Mouse (Mus musculus): ENCODE measurements around the gene Lhfpl3. TPM values are rescaled to one million over a fixed set of nuclear protein-coding genes. Genes with fewer than 3 reads are reported as not detected.

Lhfpl3 gene
- polyA plus RNA-seq, 1 experiment from 2014 or later: 0.09 TPM

GRCm38 (mm10) chr5:23034944-23035726 lies 289.3 kb downstream of the Lhfpl3 start:
- Histone ChIP-seq H3K4me2 (no peak overlapping the region), H3K4me1 (replicated peaks) (no peaks in the 10 kb centered on the region), H3K9ac (no peak overlapping the region), H3K9me3 (replicated peaks) (no peaks in the 10 kb centered on the region), H3K27ac (ENCODE audit: poor library complexity, severe bottlenecking) (no peak overlapping the region), H3K36me3 (no peaks in the 10 kb centered on the region), H3K27me3 (replicated peaks) (no peaks in the 10 kb centered on the region), H3K4me3 (no peak overlapping the region)
- ATAC-seq (ENCODE audit: insufficient number of reproducible peaks, low FRiP score): no peak
- 52% methylated on average over 6 of the region's 6 CpGs for WGBS

GRCm38 (mm10) chr5:23035727-23036029 lies 289.8 kb downstream of the Lhfpl3 start:
- Histone ChIP-seq H3K36me3 (no peaks in the 10 kb centered on the region), H3K9me3 (replicated peaks) (no peaks in the 10 kb centered on the region), H3K9ac (no peak overlapping the region), H3K4me1 (replicated peaks) (no peaks in the 10 kb centered on the region), H3K27me3 (replicated peaks) (no peaks in the 10 kb centered on the region), H3K4me3 (no peak overlapping the region), H3K4me2 (no peak overlapping the region), H3K27ac (ENCODE audit: poor library complexity, severe bottlenecking) (no peak overlapping the region)
- no peak for ATAC-seq (ENCODE audit: insufficient number of reproducible peaks, low FRiP score)
- 79% methylated on average over 5 of the region's 5 CpGs for WGBS

- no peak for ATAC-seq (ENCODE audit: insufficient number of reproducible peaks, low FRiP score)
- no peaks in the 10 kb centered on the region for H3K36me3 ChIP-seq
- H3K9ac ChIP-seq: no peak overlapping the region
- no peak overlapping the region for H3K27ac ChIP-seq (ENCODE audit: poor library complexity, severe bottlenecking)
- H3K4me3 ChIP-seq: no peak overlapping the region
- no peaks in the 10 kb centered on the region for H3K27me3 ChIP-seq (replicated peaks)
- H3K9me3 ChIP-seq (replicated peaks): no peaks in the 10 kb centered on the region
- WGBS: 80% methylated on average over 4 of the region's 4 CpGs
- H3K4me1 ChIP-seq (replicated peaks): no peaks in the 10 kb centered on the region
- no peak overlapping the region for H3K4me2 ChIP-seq
Observed at GRCm38 (mm10) chr5:23040429-23040828, 294.6 kb downstream of the Lhfpl3 start.

- no peaks in the 10 kb centered on the region for H3K36me3 ChIP-seq
- H3K9ac ChIP-seq: no peak overlapping the region
- H3K4me1 ChIP-seq (replicated peaks): no peaks in the 10 kb centered on the region
- H3K4me3 ChIP-seq: no peak overlapping the region
- no peak for ATAC-seq (ENCODE audit: insufficient number of reproducible peaks, low FRiP score)
- no peaks in the 10 kb centered on the region for H3K27me3 ChIP-seq (replicated peaks)
- no peak overlapping the region for H3K27ac ChIP-seq (ENCODE audit: poor library complexity, severe bottlenecking)
- 79% methylated on average over 5 of the region's 5 CpGs for WGBS
- H3K9me3 ChIP-seq (replicated peaks): no peaks in the 10 kb centered on the region
- H3K4me2 ChIP-seq: no peak overlapping the region
Observed at GRCm38 (mm10) chr5:23042862-23043261, 297.0 kb downstream of the Lhfpl3 start.

- H3K4me1 ChIP-seq (replicated peaks): no peaks in the 10 kb centered on the region
- no peak overlapping the region for H3K9ac ChIP-seq
- no peaks in the 10 kb centered on the region for H3K27me3 ChIP-seq (replicated peaks)
- H3K27ac ChIP-seq (ENCODE audit: poor library complexity, severe bottlenecking): no peak overlapping the region
- no peak overlapping the region for H3K4me3 ChIP-seq
- H3K4me2 ChIP-seq: no peak overlapping the region
- 72% methylated on average over 7 of the region's 7 CpGs for WGBS
- no peaks in the 10 kb centered on the region for H3K36me3 ChIP-seq
- ATAC-seq (ENCODE audit: insufficient number of reproducible peaks, low FRiP score): no peak
- no peaks in the 10 kb centered on the region for H3K9me3 ChIP-seq (replicated peaks)
Observed at GRCm38 (mm10) chr5:23049083-23049663, 303.3 kb downstream of the Lhfpl3 start.

- WGBS: 70% methylated on average over 5 of the region's 5 CpGs
- Histone ChIP-seq H3K9ac (no peak overlapping the region), H3K27ac (ENCODE audit: poor library complexity, severe bottlenecking) (no peak overlapping the region), H3K4me3 (no peak overlapping the region), H3K4me1 (replicated peaks) (no peaks in the 10 kb centered on the region), H3K27me3 (replicated peaks) (no peaks in the 10 kb centered on the region), H3K36me3 (no peaks in the 10 kb centered on the region), H3K4me2 (no peak overlapping the region), H3K9me3 (replicated peaks) (no peaks in the 10 kb centered on the region)
- no peak for ATAC-seq (ENCODE audit: insufficient number of reproducible peaks, low FRiP score)
Observed at GRCm38 (mm10) chr5:23051458-23051857, 305.6 kb downstream of the Lhfpl3 start.

GRCm38 (mm10) chr5:23094894-23095293 lies 349.0 kb downstream of the Lhfpl3 start:
- Histone ChIP-seq H3K27me3 (replicated peaks) (no peaks in the 10 kb centered on the region), H3K9me3 (replicated peaks) (no peaks in the 10 kb centered on the region), H3K36me3 (no peaks in the 10 kb centered on the region), H3K9ac (no peak overlapping the region), H3K4me2 (no peak overlapping the region), H3K4me1 (replicated peaks) (no peaks in the 10 kb centered on the region), H3K27ac (ENCODE audit: poor library complexity, severe bottlenecking) (no peak overlapping the region), H3K4me3 (no peak overlapping the region)
- no peak for ATAC-seq (ENCODE audit: insufficient number of reproducible peaks, low FRiP score)
- WGBS: 71% methylated on average over 1 of the region's 1 CpGs

- H3K4me1 ChIP-seq (replicated peaks): no peaks in the 10 kb centered on the region
Observed at GRCm38 (mm10) chr5:23106536-23106935, 360.7 kb downstream of the Lhfpl3 start.

GRCm38 (mm10) chr5:23111307-23111706 lies 365.4 kb downstream of the Lhfpl3 start:
- no peaks in the 10 kb centered on the region for H3K9me3 ChIP-seq (replicated peaks)
- H3K36me3 ChIP-seq: no peaks in the 10 kb centered on the region
- WGBS: 77% methylated on average over 6 of the region's 6 CpGs
- H3K4me3 ChIP-seq: no peak overlapping the region
- no peak overlapping the region for H3K27ac ChIP-seq (ENCODE audit: poor library complexity, severe bottlenecking)
- H3K4me2 ChIP-seq: no peak overlapping the region
- no peaks in the 10 kb centered on the region for H3K4me1 ChIP-seq (replicated peaks)
- no peaks in the 10 kb centered on the region for H3K27me3 ChIP-seq (replicated peaks)
- ATAC-seq (ENCODE audit: insufficient number of reproducible peaks, low FRiP score): no peak
- no peak overlapping the region for H3K9ac ChIP-seq

More at GRCm38 (mm10) chr5:23106536-23106935, 360.7 kb downstream of the Lhfpl3 start:
- WGBS: 73% methylated on average over 2 of the region's 2 CpGs
- H3K9me3 ChIP-seq (replicated peaks): no peaks in the 10 kb centered on the region
- no peaks in the 10 kb centered on the region for H3K36me3 ChIP-seq
- no peak overlapping the region for H3K4me3 ChIP-seq
- no peak overlapping the region for H3K4me2 ChIP-seq
- no peaks in the 10 kb centered on the region for H3K27me3 ChIP-seq (replicated peaks)
- H3K9ac ChIP-seq: no peak overlapping the region
- no peak overlapping the region for H3K27ac ChIP-seq (ENCODE audit: poor library complexity, severe bottlenecking)
- ATAC-seq (ENCODE audit: insufficient number of reproducible peaks, low FRiP score): no peak

GRCm38 (mm10) chr5:23114249-23114648 lies 368.4 kb downstream of the Lhfpl3 start:
- no peaks in the 10 kb centered on the region for H3K4me1 ChIP-seq (replicated peaks)
- H3K9me3 ChIP-seq (replicated peaks): 0 out of 2 replicates have a peak, but pooled peaks cover 2% of the 10 kb centered on the region
- no peak overlapping the region for H3K4me2 ChIP-seq
- no peaks in the 10 kb centered on the region for H3K27me3 ChIP-seq (replicated peaks)
- H3K9ac ChIP-seq: no peak overlapping the region
- 85% methylated on average over 4 of the region's 4 CpGs for WGBS
- no peak overlapping the region for H3K4me3 ChIP-seq
- H3K27ac ChIP-seq (ENCODE audit: poor library complexity, severe bottlenecking): no peak overlapping the region
- no peaks in the 10 kb centered on the region for H3K36me3 ChIP-seq
- no peak for ATAC-seq (ENCODE audit: insufficient number of reproducible peaks, low FRiP score)

- H3K9me3 ChIP-seq (replicated peaks): 0 out of 2 replicates have a peak, but pooled peaks cover 4% of the 10 kb centered on the region
- H3K36me3 ChIP-seq: no peaks in the 10 kb centered on the region
- H3K27ac ChIP-seq (ENCODE audit: poor library complexity, severe bottlenecking): no peak overlapping the region
- no peaks in the 10 kb centered on the region for H3K27me3 ChIP-seq (replicated peaks)
- no peak for ATAC-seq (ENCODE audit: insufficient number of reproducible peaks, low FRiP score)
- H3K4me1 ChIP-seq (replicated peaks): no peaks in the 10 kb centered on the region
- WGBS: 62% methylated on average over 2 of the region's 2 CpGs
- no peak overlapping the region for H3K9ac ChIP-seq
- no peak overlapping the region for H3K4me3 ChIP-seq
- H3K4me2 ChIP-seq: no peak overlapping the region
Observed at GRCm38 (mm10) chr5:23126851-23127250, 381.0 kb downstream of the Lhfpl3 start.
